Mouse (Mus musculus): Measurements from ENCODE around the gene Gm20388. TPM values are rescaled to one million over a fixed set of nuclear protein-coding genes. Genes with fewer than 3 reads are reported as not detected.
"Not testable (repeated sequence)": the region's sequence is repeated elsewhere in the genome, so short reads cannot be mapped to it uniquely, and the experiment has no call there.

Gene Gm20388
- polyA plus RNA-seq, 1 experiment from 2014 or later = 4.4 TPM

- Histone ChIP-seq H3K4me2 (replicated peaks) (no peak overlapping the region), H3K4me1 (replicated peaks) (no peaks in the 10 kb centered on the region), H3K9ac (replicated peaks) (no peak overlapping the region), H3K27me3 (no peaks in the 10 kb centered on the region), H3K4me3 (replicated peaks) (no peak overlapping the region), H3K27ac (0 out of 2 replicates have a peak overlapping the region, but pooled peaks have one; percentile 14), H3K9me3 (no peaks in the 10 kb centered on the region), H3K36me3 (peaks cover 100% of the 10 kb centered on the region)
- WGBS = 92% methylated on average over 9 of the region's 9 CpGs
- peak; percentile 34; the same call in 1 of the 2 replicates for ATAC-seq
Measured at GRCm38 (mm10) chr8:123504591-123505195, 3594.1 kb downstream of the Gm20388 start.

GRCm38 (mm10) chr8:123505267-123505666, 3594.6 kb downstream of the Gm20388 start:
- no peak for ATAC-seq
- H3K4me1 ChIP-seq (replicated peaks) = no peaks in the 10 kb centered on the region
- peaks cover 100% of the 10 kb centered on the region for H3K36me3 ChIP-seq
- no peak overlapping the region for H3K9ac ChIP-seq (replicated peaks)
- WGBS = 83% methylated on average over 4 of the region's 4 CpGs
- no peaks in the 10 kb centered on the region for H3K9me3 ChIP-seq
- H3K4me2 ChIP-seq (replicated peaks) = no peak overlapping the region
- no peaks in the 10 kb centered on the region for H3K27me3 ChIP-seq
- no peak overlapping the region for H3K4me3 ChIP-seq (replicated peaks)
- H3K27ac ChIP-seq = 0 out of 2 replicates have a peak overlapping the region, but pooled peaks have one; percentile 14

- H3K4me3 ChIP-seq (replicated peaks) = no peak overlapping the region
- WGBS = 89% methylated on average over 9 of the region's 9 CpGs
- H3K4me2 ChIP-seq (replicated peaks) = no peak overlapping the region
- peaks cover 99% of the 10 kb centered on the region for H3K36me3 ChIP-seq
- H3K27ac ChIP-seq = no peak overlapping the region
- ATAC-seq = no peak
- no peaks in the 10 kb centered on the region for H3K9me3 ChIP-seq
- no peaks in the 10 kb centered on the region for H3K4me1 ChIP-seq (replicated peaks)
- no peaks in the 10 kb centered on the region for H3K27me3 ChIP-seq
- no peak overlapping the region for H3K9ac ChIP-seq (replicated peaks)
Measured at GRCm38 (mm10) chr8:123505695-123506094, 3595.1 kb downstream of the Gm20388 start.

GRCm38 (mm10) chr8:123507153-123507552, 3596.5 kb downstream of the Gm20388 start:
- 96% methylated on average over 5 of the region's 5 CpGs for whole genome bisulfite sequencing
- Histone ChIP-seq H3K27ac (no peak overlapping the region), H3K4me2 (replicated peaks) (no peak overlapping the region), H3K4me3 (replicated peaks) (no peak overlapping the region), H3K27me3 (no peaks in the 10 kb centered on the region), H3K9me3 (no peaks in the 10 kb centered on the region), H3K36me3 (peaks cover 92% of the 10 kb centered on the region), H3K9ac (replicated peaks) (no peak overlapping the region), H3K4me1 (replicated peaks) (no peaks in the 10 kb centered on the region)
- no peak for ATAC-seq

GRCm38 (mm10) chr8:123510819-123511218, 3600.2 kb downstream of the Gm20388 start:
- ATAC-seq = no peak

GRCm38 (mm10) chr8:123514136-123514535, 3603.5 kb downstream of the Gm20388 start:
- H3K4me1 ChIP-seq (replicated peaks) = peaks cover 34% of the 10 kb centered on the region
- H3K9ac ChIP-seq (replicated peaks) = peak overlapping the region; percentile 96
- WGBS = 1% methylated on average over 9 of the region's 9 CpGs
- peaks cover 23% of the 10 kb centered on the region for H3K36me3 ChIP-seq
- peak overlapping the region; percentile 82 for H3K4me2 ChIP-seq (replicated peaks)
- H3K4me3 ChIP-seq (replicated peaks) = peak overlapping the region; percentile 87
- peaks cover 10% of the 10 kb centered on the region for H3K27me3 ChIP-seq
- ATAC-seq = no peak
- H3K27ac ChIP-seq = peak overlapping the region; percentile 97
- H3K9me3 ChIP-seq = no peaks in the 10 kb centered on the region

More at GRCm38 (mm10) chr8:123510819-123511218, 3600.2 kb downstream of the Gm20388 start:
- peaks cover 56% of the 10 kb centered on the region for H3K36me3 ChIP-seq
- H3K27ac ChIP-seq = no peak overlapping the region
- no peak overlapping the region for H3K9ac ChIP-seq (replicated peaks)
- H3K9me3 ChIP-seq = no peaks in the 10 kb centered on the region
- no peaks in the 10 kb centered on the region for H3K27me3 ChIP-seq
- WGBS = 85% methylated on average over 5 of the region's 5 CpGs
- H3K4me1 ChIP-seq (replicated peaks) = peaks cover 24% of the 10 kb centered on the region
- no peak overlapping the region for H3K4me3 ChIP-seq (replicated peaks)
- no peak overlapping the region for H3K4me2 ChIP-seq (replicated peaks)

- ATAC-seq = peak; percentile 71
- peaks cover 10% of the 10 kb centered on the region for H3K27me3 ChIP-seq
- peaks cover 14% of the 10 kb centered on the region for H3K36me3 ChIP-seq
- H3K27ac ChIP-seq = peak within 1 kb of the TSS; percentile 97
- H3K9me3 ChIP-seq = no peaks in the 10 kb centered on the region
- H3K4me3 ChIP-seq (replicated peaks) = peak within 1 kb of the TSS; percentile 87
- peak within 1 kb of the TSS; percentile 82 for H3K4me2 ChIP-seq (replicated peaks)
- WGBS = under 1% methylated on average over 61 of the region's 63 CpGs
- H3K9ac ChIP-seq (replicated peaks) = peak within 1 kb of the TSS; percentile 96
- peaks cover 42% of the 10 kb centered on the region for H3K4me1 ChIP-seq (replicated peaks)
Measured at GRCm38 (mm10) chr8:123514781-123515539, 3604.3 kb downstream of the Gm20388 start, which contains the start of gene Dbndd1. Gene Dbndd1, minus strand, starts transcription at chr8:123515463.

- Histone ChIP-seq H3K36me3 (peaks cover 14% of the 10 kb centered on the region), H3K4me2 (replicated peaks) (peak overlapping the region; percentile 82), H3K27ac (peak overlapping the region; percentile 97), H3K9me3 (no peaks in the 10 kb centered on the region), H3K4me3 (replicated peaks) (peak overlapping the region; percentile 87), H3K4me1 (replicated peaks) (peaks cover 48% of the 10 kb centered on the region), H3K27me3 (peaks cover 10% of the 10 kb centered on the region), H3K9ac (replicated peaks) (peak overlapping the region; percentile 49)
- WGBS = 2% methylated on average over 11 of the region's 11 CpGs
- peak; percentile 27 for ATAC-seq
Measured at GRCm38 (mm10) chr8:123515540-123515897, 3604.9 kb downstream of the Gm20388 start.

GRCm38 (mm10) chr8:123516596-123516995, 3606.0 kb downstream of the Gm20388 start:
- H3K4me3 ChIP-seq (replicated peaks) = no peak overlapping the region
- WGBS = 27% methylated on average over 2 of the region's 2 CpGs

GRCm38 (mm10) chr8:123518172-123518571, 3607.5 kb downstream of the Gm20388 start:
- Histone ChIP-seq H3K9me3 (no peaks in the 10 kb centered on the region), H3K4me2 (replicated peaks) (peak overlapping the region; percentile 94), H3K4me1 (replicated peaks) (peaks cover 44% of the 10 kb centered on the region), H3K36me3 (peaks cover 26% of the 10 kb centered on the region), H3K4me3 (replicated peaks) (peak overlapping the region; percentile 80), H3K27me3 (peaks cover 10% of the 10 kb centered on the region), H3K27ac (peak overlapping the region; percentile 55; the same call in 1 of the 2 replicates), H3K9ac (replicated peaks) (peak overlapping the region; percentile 95)
- WGBS = 44% methylated on average over 10 of the region's 10 CpGs
- ATAC-seq = no peak

More at GRCm38 (mm10) chr8:123516596-123516995, 3606.0 kb downstream of the Gm20388 start:
- Histone ChIP-seq H3K27ac (no peak overlapping the region), H3K9ac (replicated peaks) (no peak overlapping the region), H3K36me3 (peaks cover 13% of the 10 kb centered on the region), H3K4me2 (replicated peaks) (no peak overlapping the region), H3K27me3 (peaks cover 10% of the 10 kb centered on the region), H3K9me3 (no peaks in the 10 kb centered on the region), H3K4me1 (replicated peaks) (peaks cover 49% of the 10 kb centered on the region)
- ATAC-seq = no peak

GRCm38 (mm10) chr8:123518667-123519066, 3608.0 kb downstream of the Gm20388 start, which contains the start of gene Gas8:
Gene Gas8, plus strand, starts transcription at chr8:123518834.
- H3K4me1 ChIP-seq (replicated peaks) = peaks cover 39% of the 10 kb centered on the region
- H3K4me2 ChIP-seq (replicated peaks) = peak within 1 kb of the TSS; percentile 94
- ATAC-seq = peak; percentile 87
- H3K9me3 ChIP-seq = no peaks in the 10 kb centered on the region
- H3K4me3 ChIP-seq (replicated peaks) = peak within 1 kb of the TSS; percentile 80
- peak within 1 kb of the TSS; percentile 95 for H3K9ac ChIP-seq (replicated peaks)
- WGBS = under 1% methylated on average over 20 of the region's 20 CpGs
- H3K27me3 ChIP-seq = peaks cover 10% of the 10 kb centered on the region
- peak within 1 kb of the TSS; percentile 55 for H3K27ac ChIP-seq
- H3K36me3 ChIP-seq = peaks cover 31% of the 10 kb centered on the region

- 90% methylated on average over 1 of the region's 1 CpGs for WGBS
- H3K27me3 ChIP-seq; H3K4me3 ChIP-seq (replicated peaks); H3K4me2 ChIP-seq (replicated peaks); H3K27ac ChIP-seq; H3K9ac ChIP-seq (replicated peaks); H3K9me3 ChIP-seq; ATAC-seq: not testable (repeated sequence)
- peaks cover 34% of the 10 kb centered on the region for H3K4me1 ChIP-seq (replicated peaks)
- peaks cover 45% of the 10 kb centered on the region for H3K36me3 ChIP-seq
Measured at GRCm38 (mm10) chr8:123520048-123520447, 3609.4 kb downstream of the Gm20388 start.

Data from midbrain, embryonic 13.5 days (tissue).